Mouse (Mus musculus) heart, embryonic 15.5 days (tissue): Measurements from ENCODE around the gene Ccn1. TPM values are rescaled to one million over a fixed set of nuclear protein-coding genes. Genes with fewer than 3 reads are reported as not detected.

Experiments
- ATAC-seq: fragments of 200-750 bp; cut with Nextera tagmentation; replicated peaks from 2 replicates; pipeline ENCODE4 v1.8.0; 2017; ENCODE audit warnings: low read depth, moderate TSS enrichment; ENCODE audit not compliant: insufficient number of reproducible peaks, insufficient read depth, low FRiP score
- H3K27ac ChIP-seq: fragments of 300-500 bp; sonication (generic); 2 replicates; pipeline ENCODE4 v1.5.1; 2015; ENCODE audit warnings: mild to moderate bottlenecking, inconsistent platforms
- H3K27me3 ChIP-seq: fragments of 300-500 bp; sonication (generic); 2 replicates; pipeline ENCODE4 v1.6.1; 2015; ENCODE audit warnings: inconsistent platforms
- H3K36me3 ChIP-seq: fragments of 300-500 bp; sonication (generic); 2 replicates; pipeline ENCODE4 v1.6.1; 2015; ENCODE audit warnings: mild to moderate bottlenecking, inconsistent platforms
- H3K4me1 ChIP-seq: fragments of 300-500 bp; sonication (generic); replicated peaks from 2 replicates; pipeline ENCODE4 v1.6.1; 2015; ENCODE audit warnings: inconsistent platforms
- H3K4me2 ChIP-seq: fragments of 300-500 bp; sonication (generic); 2 replicates; pipeline ENCODE4 v1.6.1; 2015; ENCODE audit warnings: inconsistent platforms, mild to moderate bottlenecking, moderate library complexity
- H3K4me3 ChIP-seq: fragments of 300-500 bp; sonication (generic); 2 replicates; pipeline ENCODE4 v1.5.1; 2015; ENCODE audit warnings: mild to moderate bottlenecking, inconsistent platforms
- H3K9ac ChIP-seq: fragments of 300-500 bp; sonication (generic); 2 replicates; pipeline ENCODE4 v1.6.1; 2015; ENCODE audit warnings: mild to moderate bottlenecking, inconsistent platforms
- H3K9me3 ChIP-seq: fragments of 300-500 bp; sonication (generic); replicated peaks from 2 replicates; pipeline ENCODE4 v1.6.1; 2016; ENCODE audit warnings: inconsistent platforms
- WGBS: fragments of 180-500 bp; shearing (Covaris S2); methylation state at CpG from one replicate; pipeline ENCODE4 v1.1.7; 2015; ENCODE audit warnings: mixed read lengths; 5-methylcytosine and 5-hydroxymethylcytosine counted together
- polyA plus RNA-seq: library from polyadenylated mRNA; unstranded; fragments of >200 nt; fragmentation: Nextera tagmentation; extraction: Ambion mirVana; gene quantifications from 2 replicates; pipeline ENCODE4 v1.2.1, GENCODE M21; 2015

Gene Ccn1
- polyA plus RNA-seq, 1 experiment from 2014 or later, result 60.4 TPM

DNA sequence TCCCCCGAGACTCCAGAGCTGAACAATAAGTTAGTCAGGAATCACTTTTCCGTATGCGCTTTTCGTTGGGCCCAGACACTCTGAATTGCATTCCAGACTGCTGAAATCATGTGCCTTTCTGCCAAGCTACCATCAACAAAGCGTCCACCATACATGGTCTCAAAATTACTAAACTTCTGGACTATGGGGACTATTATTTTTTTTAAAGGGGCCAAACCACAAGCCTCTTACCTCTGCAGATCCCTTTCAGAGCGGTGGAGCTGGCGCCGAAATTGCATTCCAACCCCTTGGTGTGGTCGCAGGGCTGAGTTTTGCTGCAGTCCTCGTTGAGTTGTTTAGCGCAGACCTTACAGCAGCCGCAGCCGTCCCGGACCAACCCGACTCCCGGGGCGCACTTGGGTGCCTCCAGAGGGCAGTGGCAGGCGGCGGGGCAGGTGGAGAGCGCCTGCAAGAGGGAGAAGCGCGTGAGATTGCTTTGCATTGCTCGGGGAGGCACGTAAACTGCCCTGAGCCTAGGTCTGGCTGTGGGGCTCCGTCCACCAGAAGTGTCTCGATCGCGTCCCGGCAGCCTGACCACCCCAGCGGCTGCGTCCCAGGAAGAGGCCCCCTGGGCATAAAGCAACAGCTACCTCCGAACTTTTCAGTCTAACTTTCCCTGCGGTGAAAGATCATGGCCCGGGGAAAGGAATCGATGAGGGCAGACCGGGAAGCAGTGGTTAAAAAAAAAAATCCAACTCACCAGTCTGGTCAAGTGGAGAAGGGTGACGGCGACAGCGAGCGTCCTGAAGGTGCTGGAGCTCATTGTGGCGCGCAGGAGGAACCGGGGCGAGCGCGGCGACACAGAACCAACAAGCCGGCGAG lies 560 bp downstream of the Ccn1 start:
- WGBS, result under 1% methylated on average over 48 of the region's 49 CpGs
- Histone ChIP-seq H3K27ac (peak overlapping the region; percentile 96), H3K9ac (peak overlapping the region; percentile 92), H3K9me3 (no peaks in the 10 kb centered on the region), H3K4me2 (peak overlapping the region; percentile 86), H3K4me3 (peak overlapping the region; percentile 78), H3K36me3 (peaks cover 5% of the 10 kb centered on the region; the same call in 1 of the 2 replicates), H3K4me1 (peaks cover 59% of the 10 kb centered on the region), H3K27me3 (no peaks in the 10 kb centered on the region)
- ATAC-seq, result peak; percentile 25; the same call in 1 of the 2 replicates

DNA sequence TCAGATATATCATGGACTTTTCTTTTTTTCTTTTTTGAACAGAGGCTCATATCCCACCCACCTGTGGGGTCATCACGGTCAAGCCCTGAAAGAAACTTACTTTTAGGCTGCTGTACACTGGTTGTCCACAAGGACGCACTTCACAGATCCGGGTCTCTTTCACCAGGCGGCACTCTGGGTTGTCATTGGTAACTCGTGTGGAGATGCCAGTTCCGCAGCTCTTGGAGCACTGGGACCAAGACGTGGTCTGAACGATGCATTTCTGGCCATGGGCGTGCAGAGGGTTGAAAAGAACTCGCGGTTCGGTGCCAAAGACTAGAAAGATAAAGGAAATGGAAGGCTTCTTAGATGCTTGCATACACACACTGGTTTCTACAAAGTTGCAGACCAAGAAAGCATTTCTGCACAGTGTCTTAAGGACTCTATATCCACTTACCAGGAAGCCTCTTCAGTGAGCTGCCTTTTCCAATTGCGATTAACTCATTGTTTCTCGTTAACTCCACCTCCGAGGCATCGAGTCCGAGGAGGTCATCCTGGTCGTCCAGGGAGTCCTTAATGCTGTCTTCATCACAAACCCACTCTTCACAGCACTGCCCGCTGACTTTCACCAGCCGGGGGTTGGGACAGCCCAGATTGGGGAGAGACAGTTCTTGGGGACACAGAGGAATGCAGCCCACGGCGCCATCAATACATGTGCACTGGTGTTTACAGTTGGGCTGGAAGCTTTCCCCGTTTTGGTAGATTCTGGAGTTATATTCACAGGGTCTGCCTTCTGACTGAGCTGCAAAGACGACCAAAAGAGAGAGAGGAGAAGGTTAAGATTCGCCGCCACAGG lies 1.5 kb downstream of the Ccn1 start:
- Histone ChIP-seq H3K9me3 (no peaks in the 10 kb centered on the region), H3K36me3 (peaks cover 5% of the 10 kb centered on the region; the same call in 1 of the 2 replicates), H3K9ac (peak overlapping the region; percentile 92), H3K27me3 (no peaks in the 10 kb centered on the region), H3K4me2 (peak overlapping the region; percentile 86), H3K4me1 (peaks cover 55% of the 10 kb centered on the region), H3K4me3 (peak overlapping the region; percentile 78), H3K27ac (peak overlapping the region; percentile 96)
- 9% methylated on average over 26 of the region's 26 CpGs for WGBS
- no peak for ATAC-seq

DNA sequence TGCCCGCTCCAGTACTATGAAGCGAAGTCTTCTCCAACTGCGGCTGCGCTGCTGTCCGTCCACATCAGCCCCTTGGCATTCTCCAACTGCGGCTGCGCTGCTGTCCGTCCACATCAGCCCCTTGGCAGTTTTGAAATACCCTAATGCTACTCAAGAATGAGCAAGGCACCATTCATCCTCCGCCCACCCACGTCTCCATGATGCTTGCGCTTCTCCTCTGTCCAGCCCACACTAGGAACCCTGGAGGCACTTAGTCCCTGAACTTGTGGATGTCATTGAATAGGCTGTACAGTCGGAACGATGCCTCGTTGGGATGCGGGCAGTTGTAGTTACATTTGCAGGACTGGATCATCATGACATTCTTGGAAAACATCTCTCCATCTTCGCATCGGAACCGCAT lies 2.4 kb downstream of the Ccn1 start:
- no peak overlapping the region for H3K9ac ChIP-seq
- ATAC-seq, result no peak
- peaks cover 5% of the 10 kb centered on the region; the same call in 1 of the 2 replicates for H3K36me3 ChIP-seq
- peak overlapping the region; percentile 78 for H3K4me3 ChIP-seq
- no peaks in the 10 kb centered on the region for H3K27me3 ChIP-seq
- H3K9me3 ChIP-seq, result no peaks in the 10 kb centered on the region
- H3K4me2 ChIP-seq, result peak overlapping the region; percentile 86
- H3K27ac ChIP-seq, result no peak overlapping the region
- peaks cover 48% of the 10 kb centered on the region for H3K4me1 ChIP-seq
- WGBS, result 90% methylated on average over 18 of the region's 18 CpGs

DNA sequence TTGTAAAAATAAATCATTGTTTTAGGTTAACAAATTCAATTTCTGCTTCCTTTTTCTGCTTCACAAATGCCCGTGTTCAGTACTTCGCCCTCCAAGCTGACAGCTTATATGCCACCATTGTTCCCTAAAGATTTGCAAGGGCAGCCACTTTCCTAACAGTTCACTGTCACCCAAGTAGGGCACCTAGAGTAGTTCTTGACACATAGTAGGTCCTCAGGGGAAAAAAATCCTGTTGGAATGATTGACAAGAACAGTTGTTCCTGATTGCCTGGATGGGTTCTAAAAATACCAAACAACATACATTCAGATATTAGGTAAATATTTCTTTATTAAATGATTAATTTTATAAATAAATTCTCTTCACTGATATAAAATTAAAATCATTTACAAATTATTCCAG lies 3.1 kb downstream of the Ccn1 start:
- no peak overlapping the region for H3K4me2 ChIP-seq

DNA sequence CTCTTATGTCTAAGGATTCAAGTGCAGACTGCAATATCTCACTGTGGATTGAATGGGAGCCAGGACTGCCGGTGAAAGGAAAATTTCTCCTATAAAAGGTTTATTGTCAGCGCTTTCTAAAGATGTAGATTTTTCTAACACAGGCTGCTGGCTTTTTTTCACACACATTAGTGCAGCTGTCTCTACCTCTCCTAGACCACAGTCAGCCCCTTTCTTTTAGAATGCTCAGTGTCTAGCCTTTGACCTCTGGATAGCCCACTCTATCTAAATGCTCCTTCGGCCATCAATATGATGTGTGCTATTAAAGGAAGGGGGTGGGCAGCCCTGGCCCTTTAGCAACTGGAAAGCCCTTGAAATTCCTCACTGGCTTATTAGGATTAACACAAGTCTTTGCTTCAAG lies 3.8 kb downstream of the Ccn1 start:
- ATAC-seq, result no peak
- H3K9ac ChIP-seq, result no peak overlapping the region
- no peak overlapping the region for H3K4me3 ChIP-seq
- no peaks in the 10 kb centered on the region for H3K27me3 ChIP-seq
- WGBS, result 40% methylated on average over 3 of the region's 3 CpGs
- no peak overlapping the region for H3K27ac ChIP-seq
- H3K4me2 ChIP-seq, result no peak overlapping the region
- H3K9me3 ChIP-seq, result no peaks in the 10 kb centered on the region
- peaks cover 40% of the 10 kb centered on the region for H3K4me1 ChIP-seq
- peaks cover 5% of the 10 kb centered on the region; the same call in 1 of the 2 replicates for H3K36me3 ChIP-seq

More for the DNA sequence above, 3.1 kb downstream of the Ccn1 start:
- Histone ChIP-seq H3K27ac (no peak overlapping the region), H3K27me3 (no peaks in the 10 kb centered on the region), H3K9me3 (no peaks in the 10 kb centered on the region), H3K36me3 (peaks cover 5% of the 10 kb centered on the region; the same call in 1 of the 2 replicates), H3K4me3 (no peak overlapping the region), H3K9ac (no peak overlapping the region), H3K4me1 (peaks cover 46% of the 10 kb centered on the region)
- WGBS, result 79% methylated on average over 2 of the region's 2 CpGs
- no peak for ATAC-seq

DNA sequence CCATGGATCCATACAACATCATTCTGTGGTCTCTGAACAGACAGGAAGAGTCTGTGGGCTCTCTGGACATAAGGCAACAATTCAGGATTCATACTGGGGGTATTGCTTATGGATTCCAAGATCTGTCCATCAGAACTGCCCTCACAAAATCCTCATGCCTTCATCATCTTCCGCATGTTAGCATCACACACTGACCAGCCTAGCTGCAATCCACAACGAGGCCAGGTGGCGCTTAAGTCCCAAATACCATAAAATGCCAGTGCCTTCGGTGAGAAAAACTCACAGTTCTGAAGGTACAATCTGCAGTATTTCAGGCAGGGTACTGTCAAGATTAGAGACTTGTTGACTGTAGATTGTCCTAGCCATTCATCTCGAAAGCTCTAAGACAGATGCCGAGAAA lies 4.3 kb downstream of the Ccn1 start:
- WGBS, result 64% methylated on average over 6 of the region's 6 CpGs

DNA sequence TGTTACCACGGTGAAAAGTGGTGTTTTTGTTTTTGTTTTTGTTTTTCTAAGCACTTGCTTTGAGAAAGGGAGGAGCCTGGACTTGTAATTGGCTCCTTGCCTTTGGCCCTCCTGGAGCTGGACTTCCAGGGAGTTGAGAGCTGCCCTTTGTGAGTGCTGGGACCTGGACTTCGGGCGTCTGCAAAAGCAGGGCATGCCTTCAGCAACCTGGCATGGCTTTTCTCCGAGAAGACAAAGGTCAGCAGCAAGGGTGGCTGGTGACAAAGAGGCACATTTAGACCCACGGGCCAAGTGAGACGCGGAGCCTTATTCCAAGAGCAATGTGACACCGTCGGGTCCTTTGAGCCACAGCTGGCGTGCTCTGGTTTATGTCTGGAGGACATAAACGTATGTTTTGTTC lies 6.9 kb downstream of the Ccn1 start:
- peaks cover 26% of the 10 kb centered on the region for H3K4me1 ChIP-seq
- H3K4me3 ChIP-seq, result no peak overlapping the region
- H3K36me3 ChIP-seq, result peaks cover 5% of the 10 kb centered on the region; the same call in 1 of the 2 replicates
- no peaks in the 10 kb centered on the region for H3K9me3 ChIP-seq
- WGBS, result 42% methylated on average over 11 of the region's 11 CpGs
- no peaks in the 10 kb centered on the region for H3K27me3 ChIP-seq
- no peak overlapping the region for H3K9ac ChIP-seq
- ATAC-seq, result no peak
- no peak overlapping the region for H3K4me2 ChIP-seq
- no peak overlapping the region for H3K27ac ChIP-seq

More for the DNA sequence above, 4.3 kb downstream of the Ccn1 start:
- H3K9me3 ChIP-seq, result no peaks in the 10 kb centered on the region
- no peak for ATAC-seq
- no peak overlapping the region for H3K4me3 ChIP-seq
- H3K36me3 ChIP-seq, result peaks cover 5% of the 10 kb centered on the region; the same call in 1 of the 2 replicates
- peaks cover 37% of the 10 kb centered on the region for H3K4me1 ChIP-seq
- no peak overlapping the region for H3K27ac ChIP-seq
- H3K27me3 ChIP-seq, result no peaks in the 10 kb centered on the region
- no peak overlapping the region for H3K4me2 ChIP-seq
- H3K9ac ChIP-seq, result no peak overlapping the region

DNA sequence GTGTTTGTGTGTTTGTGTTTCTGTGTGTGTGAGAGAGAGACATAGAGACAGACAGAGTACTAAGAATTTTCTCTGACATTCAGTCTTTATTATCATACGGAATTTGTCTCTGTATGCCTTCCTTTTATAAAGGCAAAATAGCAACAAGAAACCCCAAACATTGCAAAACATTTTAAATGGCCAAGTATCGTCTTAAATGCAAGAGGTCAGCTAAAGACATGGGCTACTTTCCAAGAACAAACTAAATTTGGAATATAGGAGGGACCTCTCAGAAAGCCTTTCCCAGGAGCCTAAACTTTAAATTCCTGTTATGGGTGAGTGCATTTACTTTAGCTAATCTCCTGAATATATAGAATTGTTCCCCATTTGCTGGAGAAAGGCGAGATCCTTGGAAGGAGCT lies 7.9 kb downstream of the Ccn1 start:
- H3K36me3 ChIP-seq, result no peaks in the 10 kb centered on the region
- no peak overlapping the region for H3K4me2 ChIP-seq
- H3K4me1 ChIP-seq, result peaks cover 16% of the 10 kb centered on the region
- no peak overlapping the region for H3K4me3 ChIP-seq
- no peak for ATAC-seq
- no peaks in the 10 kb centered on the region for H3K9me3 ChIP-seq
- no peaks in the 10 kb centered on the region for H3K27me3 ChIP-seq
- no peak overlapping the region for H3K27ac ChIP-seq
- WGBS, result 53% methylated on average over 3 of the region's 3 CpGs
- H3K9ac ChIP-seq, result no peak overlapping the region

DNA sequence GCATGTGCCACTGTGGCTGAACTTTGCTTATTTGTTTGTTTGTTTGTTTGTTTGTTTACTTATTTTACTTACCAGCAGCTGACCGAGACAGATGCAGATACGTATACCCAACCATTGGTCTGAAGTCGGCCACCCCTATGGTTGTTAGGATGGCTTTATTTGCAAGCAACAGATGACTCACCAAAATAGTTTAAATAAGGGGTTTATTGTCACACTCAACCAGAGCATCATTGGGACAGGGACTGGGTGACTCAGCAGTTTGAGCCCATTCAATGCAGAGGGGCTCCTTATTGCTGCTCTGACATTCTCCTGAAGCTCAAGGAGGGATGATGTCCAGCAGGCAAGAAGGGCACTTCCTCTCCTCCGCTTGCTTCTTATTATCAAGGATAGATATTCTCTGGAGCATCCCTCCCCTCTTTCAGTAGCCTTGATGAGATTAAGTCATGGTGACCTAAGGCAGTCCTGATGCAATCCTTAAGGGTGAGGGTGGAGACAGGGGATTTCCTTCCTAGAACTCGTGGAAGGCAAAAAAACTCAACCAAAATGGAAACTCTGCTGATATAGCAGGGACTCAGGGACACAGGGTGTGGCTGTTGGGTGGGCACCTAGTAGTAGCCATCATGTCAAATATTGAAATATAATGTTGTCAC lies 8.6 kb downstream of the Ccn1 start:
- peaks cover 11% of the 10 kb centered on the region for H3K4me1 ChIP-seq
- no peaks in the 10 kb centered on the region for H3K36me3 ChIP-seq
- no peak overlapping the region for H3K9ac ChIP-seq
- H3K27me3 ChIP-seq, result no peaks in the 10 kb centered on the region
- no peak for ATAC-seq
- WGBS, result 69% methylated on average over 5 of the region's 5 CpGs
- no peak overlapping the region for H3K27ac ChIP-seq
- no peak overlapping the region for H3K4me2 ChIP-seq
- H3K4me3 ChIP-seq, result no peak overlapping the region
- H3K9me3 ChIP-seq, result no peaks in the 10 kb centered on the region

DNA sequence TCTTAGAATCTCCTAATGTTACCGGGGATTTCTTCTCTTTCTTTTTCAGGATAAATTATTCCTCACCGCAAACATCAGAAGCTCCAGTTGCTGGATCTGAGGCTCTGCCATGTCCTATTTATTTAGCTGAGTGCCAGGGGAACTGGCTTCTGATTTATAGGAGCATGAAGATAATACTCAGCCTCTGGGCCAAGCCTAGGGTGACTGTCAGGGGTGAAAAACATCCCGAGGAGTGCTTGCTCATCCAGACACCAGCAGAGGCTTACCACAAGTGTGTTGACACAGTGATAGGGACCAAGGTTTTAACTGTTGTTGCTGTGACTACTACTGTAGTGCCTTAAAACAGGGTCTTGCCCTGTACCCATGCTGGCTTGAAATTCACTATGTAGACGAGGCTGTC lies 9.2 kb downstream of the Ccn1 start:
- Histone ChIP-seq H3K27me3 (no peaks in the 10 kb centered on the region), H3K27ac (no peak overlapping the region), H3K4me1 (peaks cover 8% of the 10 kb centered on the region), H3K4me2 (no peak overlapping the region), H3K9me3 (no peaks in the 10 kb centered on the region), H3K36me3 (no peaks in the 10 kb centered on the region), H3K9ac (no peak overlapping the region), H3K4me3 (no peak overlapping the region)
- ATAC-seq, result no peak
- 64% methylated on average over 4 of the region's 4 CpGs for WGBS

DNA sequence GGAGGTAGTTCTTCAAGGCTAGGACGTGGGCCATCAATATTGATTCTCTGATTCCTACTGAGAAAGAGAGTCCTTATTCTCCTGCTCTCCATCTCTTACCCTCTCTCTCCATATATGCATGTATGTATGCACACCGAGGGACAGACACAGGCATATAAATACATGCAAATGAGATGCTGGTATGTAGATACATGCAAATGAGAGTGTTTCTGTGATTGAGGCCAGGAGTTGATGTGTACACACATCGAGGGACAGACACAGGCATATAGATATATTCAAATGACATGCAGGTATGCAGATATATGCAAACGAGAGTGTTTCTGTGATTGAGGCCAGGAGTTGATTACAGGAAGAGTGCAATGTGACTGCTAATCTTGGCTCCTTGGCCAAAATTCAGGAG lies 9.6 kb downstream of the Ccn1 start:
- Histone ChIP-seq H3K4me1 (peaks cover 8% of the 10 kb centered on the region), H3K27me3 (no peaks in the 10 kb centered on the region), H3K27ac (no peak overlapping the region), H3K9ac (no peak overlapping the region), H3K9me3 (no peaks in the 10 kb centered on the region), H3K36me3 (no peaks in the 10 kb centered on the region), H3K4me3 (no peak overlapping the region), H3K4me2 (no peak overlapping the region)
- no peak for ATAC-seq
- 78% methylated on average over 4 of the region's 4 CpGs for WGBS
